Mouse (Mus musculus): ENCODE measurements around the gene Ugt1a9.

Gene Ugt1a9

GRCm38 (mm10) chr1:88258881-88259642 is 188.5 kb downstream of the Ugt1a9 start:
- DNase-seq (ENCODE audit: low spot score in 2 of 2), result no peak

- DNase-seq (ENCODE audit: low spot score in 2 of 2), result no peak
These were observed 189.0 kb downstream of the Ugt1a9 start for GRCm38 (mm10) chr1:88259643-88260024.

- DNase-seq (ENCODE audit: low spot score in 2 of 2), result no peak
These were observed 189.5 kb downstream of the Ugt1a9 start for GRCm38 (mm10) chr1:88260114-88260513.

- no peak for DNase-seq (ENCODE audit: low spot score in 2 of 2)
These were observed 190.2 kb downstream of the Ugt1a9 start for GRCm38 (mm10) chr1:88260604-88261377.

GRCm38 (mm10) chr1:88261706-88262105 is 191.1 kb downstream of the Ugt1a9 start:
- DNase-seq (ENCODE audit: low spot score in 2 of 2), result no peak

GRCm38 (mm10) chr1:88262255-88262654 is 191.7 kb downstream of the Ugt1a9 start:
- no peak for DNase-seq (ENCODE audit: low spot score in 2 of 2)

GRCm38 (mm10) chr1:88262961-88263360 is 192.4 kb downstream of the Ugt1a9 start:
- DNase-seq (ENCODE audit: low spot score in 2 of 2), result no peak

GRCm38 (mm10) chr1:88263778-88264177 is 193.2 kb downstream of the Ugt1a9 start:
- no peak for DNase-seq (ENCODE audit: low spot score in 2 of 2)

GRCm38 (mm10) chr1:88264237-88264868 is 193.8 kb downstream of the Ugt1a9 start:
- no peak for DNase-seq (ENCODE audit: low spot score in 2 of 2)

- no peak for DNase-seq (ENCODE audit: low spot score in 2 of 2)
These were observed 194.3 kb downstream of the Ugt1a9 start for GRCm38 (mm10) chr1:88264869-88265240.

- DNase-seq (ENCODE audit: low spot score in 2 of 2), result no peak
These were observed 195.5 kb downstream of the Ugt1a9 start for GRCm38 (mm10) chr1:88266123-88266522.

- DNase-seq (ENCODE audit: low spot score in 2 of 2), result no peak
These were observed 196.9 kb downstream of the Ugt1a9 start for GRCm38 (mm10) chr1:88267489-88267888.

- DNase-seq (ENCODE audit: low spot score in 2 of 2), result no peak
These were observed 197.5 kb downstream of the Ugt1a9 start for GRCm38 (mm10) chr1:88268070-88268469.
